Mouse (Mus musculus) heart, adult 2 months (tissue): ENCODE measurements around the gene Sys1.

Source experiments
- CTCF ChIP-seq: fragments of 200-600 bp; IDR thresholded peaks from 2 replicates; pipeline ENCODE4 v1.8.1; 2022; ENCODE audit warnings: antibody characterized with exemption, mild to moderate bottlenecking, moderate library complexity
- EP300 ChIP-seq: fragments of 200-500 bp; IDR thresholded peaks from 2 replicates; pipeline ENCODE4 v1.6.1; 2011; ENCODE audit warnings: low read depth, low read length, control low read depth; ENCODE audit not compliant: insufficient read depth
- POLR2A ChIP-seq: fragments of 200-500 bp; IDR thresholded peaks from 2 replicates; pipeline ENCODE4 v1.6.1; 2011; ENCODE audit warnings: mild to moderate bottlenecking, low read depth, low read length, control low read depth; ENCODE audit not compliant: insufficient read depth

GRCm38 (mm10) chr2:164436215-164436913, 20.4 kb upstream of the Sys1 start:
- TF ChIP-seq CTCF (no peak), POLR2A (no peak), EP300 (no peak)
